Mouse (Mus musculus) heart, postnatal 0 days (tissue): ENCODE data around the gene Gm42517.

ENCODE experiments used
- CTCF ChIP-seq: IDR thresholded peaks from 2 replicates; pipeline ENCODE4 v1.5.1; 2016; ENCODE audit warnings: antibody characterized with exemption, control low read depth, low read depth
- EP300 ChIP-seq: IDR thresholded peaks from 2 replicates; pipeline ENCODE4 v1.6.1; 2016; ENCODE audit warnings: antibody characterized with exemption, low read depth

GRCm38 (mm10) chr5:108360211-108360610 lies 7.5 kb downstream of the Gm42517 start:
- TF ChIP-seq CTCF (no peak), EP300 (no peak)
